Mouse (Mus musculus) forebrain, embryonic 15.5 days (tissue): ENCODE results near the gene Slc37a1. TPM values are rescaled to one million over a fixed set of nuclear protein-coding genes. Genes with fewer than 3 reads are reported as not detected.

Source experiments
- ATAC-seq: fragments of 200-750 bp; cut with Nextera tagmentation; replicated peaks from 2 replicates; pipeline ENCODE4 v1.8.0; 2017; ENCODE audit warnings: mild to moderate bottlenecking, moderate TSS enrichment, moderate library complexity
- H3K27ac ChIP-seq: fragments of 300-500 bp; sonication (generic); replicated peaks from 2 replicates; pipeline ENCODE4 v1.5.1; 2015; ENCODE audit warnings: mild to moderate bottlenecking, inconsistent platforms
- H3K27me3 ChIP-seq: fragments of 300-500 bp; sonication (generic); 2 replicates; pipeline ENCODE4 v1.6.1; 2015; ENCODE audit warnings: inconsistent platforms
- H3K36me3 ChIP-seq: fragments of 300-500 bp; sonication (generic); 2 replicates; pipeline ENCODE4 v1.6.1; 2015; ENCODE audit warnings: mild to moderate bottlenecking, inconsistent platforms
- H3K4me1 ChIP-seq: fragments of 300-500 bp; sonication (generic); 2 replicates; pipeline ENCODE4 v1.6.1; 2015; ENCODE audit warnings: inconsistent platforms
- H3K4me2 ChIP-seq: fragments of 300-500 bp; sonication (generic); replicated peaks from 2 replicates; pipeline ENCODE4 v1.6.1; 2015; ENCODE audit warnings: mild to moderate bottlenecking, inconsistent platforms
- H3K4me3 ChIP-seq: fragments of 300-500 bp; sonication (generic); 2 replicates; pipeline ENCODE4 v1.5.1; 2015; ENCODE audit warnings: mild to moderate bottlenecking, inconsistent platforms
- H3K9ac ChIP-seq: fragments of 300-500 bp; sonication (generic); replicated peaks from 2 replicates; pipeline ENCODE4 v1.6.1; 2015; ENCODE audit warnings: mild to moderate bottlenecking, inconsistent platforms
- H3K9me3 ChIP-seq: fragments of 300-500 bp; sonication (generic); 2 replicates; pipeline ENCODE4 v1.6.1; 2016; ENCODE audit warnings: inconsistent platforms
- WGBS: fragments of 180-500 bp; shearing (Covaris S2); methylation state at CpG from one replicate; pipeline ENCODE4 v1.1.7; 2015; ENCODE audit warnings: mixed read lengths; 5-methylcytosine and 5-hydroxymethylcytosine counted together
- polyA plus RNA-seq: library from polyadenylated mRNA; unstranded; fragments of >200 nt; fragmentation: Nextera tagmentation; extraction: Ambion mirVana; gene quantifications from 2 replicates; pipeline ENCODE4 v1.2.1, GENCODE M21; 2015

The Slc37a1 gene
- polyA plus RNA-seq, 1 experiment from 2014 or later, result 12.5 TPM

GRCm38 (mm10) chr17:31297521-31297939, 10.9 kb downstream of the Slc37a1 start:
- Histone ChIP-seq H3K4me2 (peak overlapping the region; percentile 99), H3K9me3 (no peaks in the 10 kb centered on the region), H3K4me1 (peaks cover 25% of the 10 kb centered on the region), H3K4me3 (peak overlapping the region; percentile 77), H3K27me3 (no peaks in the 10 kb centered on the region), H3K9ac (no peak overlapping the region), H3K36me3 (no peaks in the 10 kb centered on the region), H3K27ac (no peak overlapping the region)
- 4% methylated on average over 7 of the region's 7 CpGs for WGBS
- no peak for ATAC-seq

- no peak overlapping the region for H3K4me2 ChIP-seq
- peaks cover 25% of the 10 kb centered on the region for H3K4me1 ChIP-seq
- no peak overlapping the region for H3K27ac ChIP-seq
- H3K36me3 ChIP-seq, result no peaks in the 10 kb centered on the region
- no peaks in the 10 kb centered on the region for H3K9me3 ChIP-seq
- no peak overlapping the region for H3K4me3 ChIP-seq
- ATAC-seq, result no peak
- WGBS, result 93% methylated on average over 6 of the region's 6 CpGs
- H3K27me3 ChIP-seq, result no peaks in the 10 kb centered on the region
- no peak overlapping the region for H3K9ac ChIP-seq
Observed at GRCm38 (mm10) chr17:31298419-31299209, 12.0 kb downstream of the Slc37a1 start.

DNA sequence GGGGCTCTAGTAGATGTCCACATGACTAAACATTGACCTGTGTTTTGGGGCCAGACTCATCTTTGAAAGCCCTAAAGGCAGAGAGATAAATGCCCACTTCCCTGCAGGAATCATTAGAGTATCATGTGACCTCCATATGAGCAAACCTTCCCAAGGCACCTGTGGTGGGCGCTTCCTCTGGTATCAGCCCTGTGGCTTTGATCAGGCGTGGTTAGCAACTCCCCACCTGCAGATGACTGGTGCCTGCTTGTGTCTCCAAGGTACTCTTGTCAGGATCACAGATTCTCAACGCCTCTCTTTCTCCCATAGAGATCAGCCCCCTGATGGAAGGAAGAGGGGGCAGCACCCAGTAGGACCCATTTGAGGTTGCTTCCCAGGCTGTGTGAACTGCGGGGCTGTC, 13.4 kb downstream of the Slc37a1 start:
- H3K9me3 ChIP-seq, result no peaks in the 10 kb centered on the region
- H3K36me3 ChIP-seq, result no peaks in the 10 kb centered on the region
- no peak overlapping the region for H3K9ac ChIP-seq
- 89% methylated on average over 4 of the region's 4 CpGs for WGBS
- H3K4me3 ChIP-seq, result no peak overlapping the region
- no peak overlapping the region for H3K4me2 ChIP-seq
- no peak for ATAC-seq
- no peaks in the 10 kb centered on the region for H3K27me3 ChIP-seq
- H3K4me1 ChIP-seq, result peaks cover 25% of the 10 kb centered on the region
- no peak overlapping the region for H3K27ac ChIP-seq

DNA sequence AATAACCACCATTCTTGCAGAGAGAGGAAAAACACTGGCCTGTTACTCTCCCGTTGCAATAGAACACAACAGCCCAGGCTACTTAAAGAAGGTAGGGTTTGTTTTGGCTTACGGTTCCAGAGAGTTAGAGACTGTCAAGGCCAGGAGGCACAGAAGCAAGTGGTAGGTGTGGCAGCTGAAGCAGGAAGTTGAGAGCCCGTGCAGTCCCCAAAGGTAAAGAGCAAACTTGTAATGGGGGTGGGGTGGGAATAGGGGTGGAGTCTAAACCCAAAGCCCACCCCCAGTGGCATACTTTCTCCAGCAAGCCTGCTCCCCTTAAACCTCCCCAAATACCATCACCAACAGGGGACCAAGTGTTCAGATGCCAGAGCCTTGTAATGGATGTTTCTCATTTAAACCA, 14.1 kb downstream of the Slc37a1 start:
- Histone ChIP-seq H3K36me3 (no peaks in the 10 kb centered on the region), H3K4me1 (peaks cover 19% of the 10 kb centered on the region), H3K4me3 (no peak overlapping the region), H3K27me3 (no peaks in the 10 kb centered on the region), H3K4me2 (no peak overlapping the region), H3K9ac (no peak overlapping the region), H3K27ac (no peak overlapping the region), H3K9me3 (no peaks in the 10 kb centered on the region)
- no peak for ATAC-seq
- 82% methylated on average over 3 of the region's 3 CpGs for WGBS

DNA sequence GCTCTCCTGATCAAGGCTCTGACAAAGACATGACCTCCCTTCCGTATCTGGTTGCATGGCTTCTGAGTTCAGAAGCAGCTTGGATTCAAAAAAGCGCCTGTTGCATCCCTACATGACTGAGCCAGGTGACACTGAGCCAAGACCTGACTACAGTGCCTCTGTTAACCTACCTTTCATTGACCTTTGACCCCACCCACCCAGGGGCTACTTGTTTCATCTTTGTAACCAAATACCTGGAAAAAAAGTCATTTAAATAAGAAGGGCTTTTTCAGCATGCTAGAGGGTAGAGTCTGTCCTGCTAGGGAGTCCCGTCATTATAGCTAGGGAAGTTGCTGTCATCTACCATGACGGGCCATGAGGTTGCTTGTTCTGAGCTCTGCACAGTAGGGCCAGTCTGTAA, 16.8 kb downstream of the Slc37a1 start:
- 83% methylated on average over 4 of the region's 4 CpGs for WGBS
- H3K9ac ChIP-seq, result no peak overlapping the region
- no peak for ATAC-seq

DNA sequence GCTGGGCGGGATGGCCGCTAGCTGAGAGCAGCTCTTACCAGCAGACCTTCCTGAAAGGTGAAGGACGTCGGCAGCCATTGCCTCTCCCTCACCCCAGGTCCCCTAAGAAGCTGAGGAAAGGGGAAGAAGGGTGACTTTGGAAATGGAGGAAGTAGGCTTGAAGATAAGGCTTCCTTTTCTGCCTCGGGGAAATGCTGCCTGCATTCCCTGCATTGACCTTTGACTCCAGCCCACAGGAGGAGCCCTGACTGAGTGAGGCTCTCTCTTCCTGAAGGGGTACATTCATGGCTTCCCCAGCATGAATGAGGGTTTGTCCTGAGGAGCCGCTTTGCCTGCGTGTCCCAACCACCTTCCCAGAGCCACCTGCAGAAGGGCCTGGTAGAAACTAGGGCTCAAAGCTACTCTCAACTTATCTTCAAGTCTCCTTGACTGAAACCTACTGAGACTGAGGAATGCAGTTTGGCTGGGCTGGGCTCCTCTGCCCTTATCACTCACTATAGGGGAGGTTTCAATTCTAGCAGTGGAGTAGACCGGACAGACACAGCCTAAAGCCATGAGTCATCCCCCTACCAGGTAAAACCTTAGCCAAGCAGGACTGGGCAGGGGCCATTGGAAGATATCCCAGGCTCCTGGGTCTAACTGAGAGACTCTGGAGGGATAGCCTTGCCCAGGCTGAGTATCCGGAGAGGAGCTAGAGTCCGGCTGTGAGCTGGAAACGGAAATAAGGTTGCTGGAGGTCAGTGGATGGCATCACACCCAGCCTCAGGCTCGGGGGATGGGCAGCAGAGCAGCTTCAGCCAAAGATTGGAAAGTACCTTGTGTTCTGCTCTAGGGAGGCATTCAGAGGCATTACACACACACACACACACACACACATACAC, 18.5 kb downstream of the Slc37a1 start:
- no peak overlapping the region for H3K27ac ChIP-seq
- no peaks in the 10 kb centered on the region for H3K9me3 ChIP-seq
- no peaks in the 10 kb centered on the region for H3K36me3 ChIP-seq
- no peak overlapping the region for H3K4me2 ChIP-seq
- H3K4me1 ChIP-seq, result no peaks in the 10 kb centered on the region
- no peaks in the 10 kb centered on the region for H3K27me3 ChIP-seq
- H3K4me3 ChIP-seq, result no peak overlapping the region
- no peak overlapping the region for H3K9ac ChIP-seq
- no peak for ATAC-seq
- 74% methylated on average over 12 of the region's 12 CpGs for WGBS

More for the DNA sequence above, 16.8 kb downstream of the Slc37a1 start:
- Histone ChIP-seq H3K4me1 (no peaks in the 10 kb centered on the region), H3K9me3 (no peaks in the 10 kb centered on the region), H3K36me3 (no peaks in the 10 kb centered on the region), H3K27me3 (no peaks in the 10 kb centered on the region), H3K4me2 (no peak overlapping the region), H3K4me3 (no peak overlapping the region), H3K27ac (no peak overlapping the region)

DNA sequence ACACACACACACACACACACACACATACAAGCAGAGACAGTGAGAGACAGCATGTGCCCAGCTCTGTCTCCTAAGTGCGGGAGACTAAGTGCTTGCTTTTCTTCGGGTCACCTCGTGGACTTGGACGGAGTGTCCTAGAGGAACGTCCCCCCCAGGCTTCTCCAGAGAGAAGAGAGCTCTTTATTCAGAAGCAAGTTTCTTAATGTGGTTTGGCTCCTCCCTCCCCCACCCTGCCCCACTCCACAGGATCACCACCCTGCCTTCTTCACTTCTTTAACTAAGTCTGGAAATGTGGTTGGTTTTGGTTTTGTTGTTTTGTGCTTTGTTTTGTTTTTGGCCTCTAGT, 19.2 kb downstream of the Slc37a1 start:
- H3K4me3 ChIP-seq, result no peak overlapping the region
- H3K36me3 ChIP-seq, result no peaks in the 10 kb centered on the region
- no peak overlapping the region for H3K9ac ChIP-seq
- H3K27me3 ChIP-seq, result no peaks in the 10 kb centered on the region
- H3K9me3 ChIP-seq, result no peaks in the 10 kb centered on the region
- ATAC-seq, result no peak
- no peak overlapping the region for H3K27ac ChIP-seq
- 70% methylated on average over 5 of the region's 5 CpGs for WGBS
- H3K4me1 ChIP-seq, result no peaks in the 10 kb centered on the region
- H3K4me2 ChIP-seq, result no peak overlapping the region

GRCm38 (mm10) chr17:31307756-31308155, 21.2 kb downstream of the Slc37a1 start:
- 92% methylated on average over 3 of the region's 3 CpGs for WGBS

GRCm38 (mm10) chr17:31308291-31308816, 21.8 kb downstream of the Slc37a1 start:
- no peak overlapping the region for H3K27ac ChIP-seq
- H3K9ac ChIP-seq, result no peak overlapping the region
- H3K9me3 ChIP-seq, result no peaks in the 10 kb centered on the region
- no peaks in the 10 kb centered on the region for H3K4me1 ChIP-seq
- H3K27me3 ChIP-seq, result no peaks in the 10 kb centered on the region
- no peak overlapping the region for H3K4me3 ChIP-seq
- 96% methylated on average over 7 of the region's 7 CpGs for whole genome bisulfite sequencing
- H3K4me2 ChIP-seq, result no peak overlapping the region
- no peaks in the 10 kb centered on the region for H3K36me3 ChIP-seq
- no peak for ATAC-seq

More at GRCm38 (mm10) chr17:31307756-31308155, 21.2 kb downstream of the Slc37a1 start:
- Histone ChIP-seq H3K4me2 (no peak overlapping the region), H3K36me3 (no peaks in the 10 kb centered on the region), H3K27ac (no peak overlapping the region), H3K4me3 (no peak overlapping the region), H3K9ac (no peak overlapping the region), H3K9me3 (no peaks in the 10 kb centered on the region), H3K4me1 (no peaks in the 10 kb centered on the region), H3K27me3 (no peaks in the 10 kb centered on the region)
- no peak for ATAC-seq

GRCm38 (mm10) chr17:31309281-31309793, 22.7 kb downstream of the Slc37a1 start:
- H3K36me3 ChIP-seq, result no peaks in the 10 kb centered on the region
- H3K4me1 ChIP-seq, result no peaks in the 10 kb centered on the region
- no peaks in the 10 kb centered on the region for H3K27me3 ChIP-seq
- no peak for ATAC-seq
- H3K9ac ChIP-seq, result no peak overlapping the region
- H3K27ac ChIP-seq, result no peak overlapping the region
- WGBS, result 58% methylated on average over 6 of the region's 6 CpGs
- H3K4me2 ChIP-seq, result no peak overlapping the region
- no peaks in the 10 kb centered on the region for H3K9me3 ChIP-seq
- no peak overlapping the region for H3K4me3 ChIP-seq

DNA sequence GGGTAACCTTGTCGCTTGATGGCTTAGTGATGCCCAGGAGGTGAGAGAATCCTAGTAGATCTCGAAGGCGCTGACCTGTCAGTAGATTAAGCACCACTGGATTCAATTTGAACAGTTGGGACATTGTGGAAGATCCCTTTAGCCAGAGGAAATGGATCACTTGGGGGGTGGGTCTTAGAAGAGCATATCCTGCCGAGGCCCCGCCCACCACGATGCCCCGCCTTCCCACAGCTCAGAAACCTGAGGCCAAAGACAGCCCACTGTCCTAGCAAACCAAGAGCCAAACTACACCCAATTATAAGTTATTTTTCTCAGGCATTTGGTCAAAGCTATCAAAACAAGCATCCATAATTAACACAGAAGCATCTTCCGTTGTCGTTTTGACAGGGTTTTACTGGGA, 24.5 kb downstream of the Slc37a1 start:
- peaks cover 7% of the 10 kb centered on the region; the same call in 1 of the 2 replicates for H3K4me1 ChIP-seq
- no peaks in the 10 kb centered on the region for H3K27me3 ChIP-seq
- H3K4me3 ChIP-seq, result no peak overlapping the region
- H3K36me3 ChIP-seq, result no peaks in the 10 kb centered on the region
- no peak for ATAC-seq
- no peak overlapping the region for H3K9ac ChIP-seq
- no peaks in the 10 kb centered on the region for H3K9me3 ChIP-seq
- H3K27ac ChIP-seq, result no peak overlapping the region
- WGBS, result 84% methylated on average over 9 of the region's 9 CpGs
- H3K4me2 ChIP-seq, result no peak overlapping the region

GRCm38 (mm10) chr17:31312648-31313047, 26.1 kb downstream of the Slc37a1 start:
- H3K27me3 ChIP-seq, result no peaks in the 10 kb centered on the region
- 84% methylated on average over 10 of the region's 10 CpGs for WGBS
- no peak for ATAC-seq
- H3K36me3 ChIP-seq, result 0 out of 2 replicates have a peak, but pooled peaks cover 4% of the 10 kb centered on the region
- H3K4me3 ChIP-seq, result no peak overlapping the region
- H3K4me1 ChIP-seq, result peaks cover 7% of the 10 kb centered on the region; the same call in 1 of the 2 replicates
- H3K9me3 ChIP-seq, result no peaks in the 10 kb centered on the region
- H3K4me2 ChIP-seq, result no peak overlapping the region
- no peak overlapping the region for H3K27ac ChIP-seq
- H3K9ac ChIP-seq, result no peak overlapping the region
